Mouse (Mus musculus) heart, postnatal 36 days (tissue): ENCODE results near the gene Sap30bp. TPM values are rescaled to one million over a fixed set of nuclear protein-coding genes. Genes with fewer than 3 reads are reported as not detected.

ENCODE experiments used
- DNase-seq, 2 experiments: peaks; one replicate each; pipeline ENCODE4 v3.0.0; 2021 to 2022
- intact Hi-C: fragments of 180-260 bp; cut with DNase I; formaldehyde crosslinking; loops from one replicate; pipeline ENCODE4 v1.15.1; 2025
- total RNA-seq, 2 experiments: library from RNA; stranded (reverse); gene quantifications; 2 replicates each; pipeline ENCODE4 v1.2.3; 2021

Sap30bp gene
- total RNA-seq, 2 experiments from 2014 or later: 17.2 to 20.7 TPM

- DNase-seq: no peak
- intact Hi-C loops: no loop called here
Measured at GRCm38 (mm10) chr11:115997662-115998061, 64.6 kb downstream of the Sap30bp start.

GRCm38 (mm10) chr11:115999027-115999426 lies 65.9 kb downstream of the Sap30bp start:
- intact Hi-C loops: loop anchor here (1.0 kb wide), 1 partner anchor 60 kb away; no protein-coding TSS in a partner anchor
- no peak for DNase-seq

- intact Hi-C loops: loop anchor here (1.0 kb wide), 1 partner anchor 60 kb away; no protein-coding TSS in a partner anchor
- peak; percentile 69 to 82 for DNase-seq
Measured at GRCm38 (mm10) chr11:115999538-116000143, 66.6 kb downstream of the Sap30bp start.

DNA sequence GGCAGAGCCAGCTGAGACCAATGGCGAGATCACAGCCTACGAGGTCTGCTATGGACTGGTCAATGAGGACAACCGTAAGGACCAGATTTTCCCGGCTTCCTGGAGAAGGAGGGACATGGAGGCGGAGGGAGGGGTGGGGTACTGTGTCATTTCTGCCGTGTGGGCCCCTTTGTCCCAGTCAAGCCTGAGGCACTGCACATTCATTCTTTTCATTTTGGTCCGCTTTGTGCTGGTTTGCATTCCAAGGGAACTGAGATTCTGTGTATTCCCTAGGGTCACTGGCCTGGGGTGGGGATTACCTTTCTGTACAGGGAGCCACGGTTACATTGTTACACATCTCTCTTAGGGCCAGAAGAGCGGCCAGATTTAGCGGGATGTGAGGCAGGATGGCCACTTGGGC lies 67.5 kb downstream of the Sap30bp start:
- intact Hi-C loops: no loop called here

DNA sequence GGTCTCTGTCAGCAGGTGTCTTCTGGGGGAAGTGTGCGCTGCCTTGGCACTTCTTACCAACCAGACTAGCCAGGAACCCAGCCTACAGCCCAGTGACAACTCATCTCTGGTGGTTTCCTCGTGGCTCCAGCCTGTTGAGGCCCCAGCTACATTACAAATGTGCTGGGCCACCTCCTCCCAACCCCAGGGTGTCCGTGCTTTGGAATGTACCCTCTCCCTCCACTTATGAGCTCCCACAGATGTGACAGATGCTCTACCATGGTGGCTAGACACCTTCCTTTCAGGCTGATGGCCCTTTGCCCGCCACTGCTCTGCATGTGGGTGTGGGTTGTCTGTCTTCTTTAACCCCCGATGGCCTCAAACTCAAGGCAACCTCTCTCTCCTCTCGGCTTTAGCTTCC lies 68.6 kb downstream of the Sap30bp start:
- DNase-seq: no peak
- intact Hi-C loops: no loop called here

More for the DNA sequence above, 67.5 kb downstream of the Sap30bp start:
- no peak for DNase-seq

DNA sequence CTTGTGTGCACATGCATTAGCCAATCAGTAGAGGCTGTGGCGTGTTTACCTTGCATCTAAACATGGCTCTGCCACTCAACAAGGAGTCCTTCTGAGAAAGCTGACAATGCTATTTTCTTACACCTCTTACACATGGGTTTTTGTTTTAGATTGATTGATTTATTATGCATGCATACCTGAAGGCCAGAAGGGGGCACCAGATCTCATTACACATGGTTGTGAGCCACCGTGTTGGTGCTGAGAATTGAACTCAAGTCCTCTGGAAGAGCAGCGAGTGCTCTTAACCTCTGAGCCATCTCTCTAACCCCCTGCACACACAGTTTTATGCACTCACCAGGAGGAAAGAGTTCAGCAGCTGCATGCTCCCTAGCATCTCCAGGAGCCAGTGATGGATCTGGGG lies 69.8 kb downstream of the Sap30bp start:
- DNase-seq: no peak
- intact Hi-C loops: no loop called here

DNA sequence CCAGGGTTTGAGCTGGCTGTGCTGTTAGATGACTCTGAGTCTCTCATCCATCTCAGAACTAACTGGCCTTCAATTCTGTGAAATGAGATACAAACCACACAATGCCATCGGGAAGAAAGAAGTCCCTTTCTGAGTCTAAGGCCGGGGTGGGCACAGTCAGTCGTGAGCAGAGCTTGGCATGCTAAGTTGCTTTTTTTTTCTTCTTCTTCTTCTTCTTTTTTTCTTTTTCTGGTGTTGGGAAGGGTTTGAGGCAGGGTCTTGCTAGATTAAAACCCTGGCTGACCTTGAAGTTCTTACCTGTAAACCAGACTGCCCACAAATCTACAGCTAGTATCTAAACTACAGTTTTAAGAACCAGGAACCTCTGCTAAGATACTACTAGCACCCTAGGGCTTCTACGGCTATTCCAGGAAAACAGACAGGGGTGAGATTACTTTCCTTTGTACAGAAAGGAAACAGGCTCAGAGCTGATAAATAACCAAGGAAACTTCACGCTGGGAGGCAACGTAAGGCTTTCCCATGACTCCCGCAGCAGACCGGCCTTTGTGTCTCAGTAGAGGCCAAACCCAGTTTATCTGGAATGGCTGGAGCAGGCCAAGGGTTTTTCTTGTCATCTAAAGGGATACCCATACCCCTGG lies 71.2 kb downstream of the Sap30bp start:
- DNase-seq: no peak
- intact Hi-C loops: no loop called here

DNA sequence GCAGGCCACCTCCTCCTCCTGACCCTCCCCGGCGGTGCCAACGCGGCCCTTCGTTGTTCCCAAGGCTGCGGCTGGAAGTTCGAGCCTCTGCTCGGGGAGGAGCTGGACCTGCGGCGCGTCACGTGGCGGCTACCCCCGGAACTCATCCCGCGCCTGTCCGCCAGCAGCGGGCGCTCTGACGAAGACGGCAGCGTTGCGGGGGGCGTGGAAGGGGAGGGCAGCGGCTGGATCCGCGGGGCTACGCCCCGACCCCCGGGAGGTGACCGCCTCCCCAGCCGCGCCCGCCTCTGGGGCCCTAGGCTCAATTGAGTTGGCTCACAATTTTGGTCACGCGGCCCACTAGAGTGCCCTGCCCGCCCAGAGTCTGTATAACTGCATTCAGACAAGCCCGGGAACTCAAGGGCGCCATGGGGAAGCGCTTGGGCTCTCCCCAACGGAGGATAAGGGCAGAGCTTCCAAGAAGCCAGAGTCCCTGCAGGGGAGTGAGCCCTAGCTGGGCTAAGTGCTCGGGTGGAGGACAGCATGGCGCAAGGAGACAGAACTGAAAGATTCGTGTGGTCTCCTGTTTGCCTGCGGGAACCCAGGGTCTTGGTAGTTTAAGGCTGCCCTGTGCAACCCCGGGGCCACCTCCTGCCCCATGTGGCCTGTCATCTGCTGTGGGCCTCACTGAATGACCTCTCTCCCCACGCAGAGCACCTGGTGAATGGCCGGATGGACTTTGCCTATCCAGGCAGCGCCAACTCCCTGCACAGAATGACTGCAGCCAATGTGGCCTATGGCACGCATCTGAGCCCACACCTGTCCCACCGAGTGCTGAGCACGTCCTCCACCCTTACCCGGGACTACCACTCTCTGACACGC lies 72.0 kb downstream of the Sap30bp start:
- DNase-seq: peak; percentile 83 to 84
- intact Hi-C loops: no loop called here

GRCm38 (mm10) chr11:116005701-116006419 lies 72.8 kb downstream of the Sap30bp start:
- intact Hi-C loops: no loop called here
- no peak for DNase-seq

GRCm38 (mm10) chr11:116007095-116007850 lies 74.2 kb downstream of the Sap30bp start:
- intact Hi-C loops: no loop called here
- no peak for DNase-seq

DNA sequence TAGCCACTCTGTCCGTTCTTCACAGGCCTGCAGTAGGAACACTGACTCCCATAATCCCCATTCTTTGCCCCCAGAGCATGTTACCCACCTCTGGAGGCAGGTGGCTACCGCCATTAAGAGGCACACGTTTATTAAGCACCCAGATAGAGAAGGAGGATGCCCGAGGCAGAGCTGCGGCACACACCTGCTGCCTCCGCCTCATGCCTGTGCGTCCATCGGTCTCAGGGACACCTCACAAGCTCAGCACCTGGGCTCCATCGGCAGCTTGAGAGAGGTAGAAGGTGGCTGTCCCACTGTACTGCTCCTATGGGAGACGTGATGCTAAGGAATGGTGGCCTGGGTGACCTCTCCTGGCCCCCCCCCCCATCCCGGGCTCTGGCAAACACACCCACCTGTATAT lies 75.3 kb downstream of the Sap30bp start:
- no peak for DNase-seq
- intact Hi-C loops: no loop called here

DNA sequence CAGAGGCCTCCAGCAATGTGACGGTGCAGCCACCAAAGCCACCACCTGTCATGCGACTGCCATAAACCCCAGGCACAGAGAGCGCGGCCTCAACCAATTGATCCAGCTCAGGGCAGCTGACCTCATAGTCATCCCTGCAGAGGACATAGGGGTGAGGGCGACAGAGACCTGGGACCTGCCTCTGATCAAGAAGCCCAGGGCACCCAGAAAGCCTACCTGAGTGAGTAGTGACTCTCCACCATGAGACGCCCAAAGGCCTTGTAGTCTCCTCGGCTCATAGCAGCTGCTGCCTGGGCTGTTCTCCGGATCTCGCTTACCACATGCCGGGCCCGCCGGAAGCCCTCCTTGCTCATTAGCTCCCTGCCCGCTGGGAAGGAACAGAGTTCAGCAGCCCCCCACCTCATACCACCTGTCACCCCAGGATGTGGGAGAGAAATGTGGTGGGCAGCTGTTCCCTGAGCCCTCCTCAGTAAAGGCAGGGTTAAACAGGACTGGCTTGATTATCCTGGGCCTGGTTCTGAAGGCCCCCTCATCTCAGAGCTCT lies 75.8 kb downstream of the Sap30bp start:
- intact Hi-C loops: no loop called here
- no peak for DNase-seq

GRCm38 (mm10) chr11:116009661-116010060 lies 76.6 kb downstream of the Sap30bp start:
- no peak for DNase-seq
- intact Hi-C loops: no loop called here

DNA sequence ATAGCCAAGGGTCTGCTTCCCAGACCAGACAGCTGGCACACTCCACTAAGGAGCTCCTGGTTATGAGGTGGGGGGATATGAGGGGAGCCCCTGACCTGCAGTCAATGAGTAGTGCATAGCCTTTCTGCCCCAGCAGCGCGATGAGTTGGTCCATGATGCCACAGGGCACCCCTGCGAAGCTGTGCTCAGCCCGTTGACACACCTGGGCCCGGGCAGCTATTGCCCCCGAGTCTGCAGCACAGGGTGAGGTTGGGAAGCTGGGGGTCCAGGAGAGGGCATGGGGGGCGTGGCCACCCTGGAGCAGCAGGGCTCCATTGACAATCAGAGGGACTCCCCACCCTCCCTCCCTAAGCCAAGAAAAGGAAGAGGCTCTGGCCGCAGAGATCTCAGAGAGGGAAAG lies 77.1 kb downstream of the Sap30bp start:
- intact Hi-C loops: no loop called here
- DNase-seq: no peak

- intact Hi-C loops: no loop called here
Measured at GRCm38 (mm10) chr11:116010948-116011347, 77.9 kb downstream of the Sap30bp start.

GRCm38 (mm10) chr11:116011529-116012261 lies 78.6 kb downstream of the Sap30bp start:
- intact Hi-C loops: no loop called here

More at GRCm38 (mm10) chr11:116010948-116011347, 77.9 kb downstream of the Sap30bp start:
- no peak for DNase-seq

GRCm38 (mm10) chr11:116012262-116012947 lies 79.3 kb downstream of the Sap30bp start, which contains the start of gene Galk1:
Gene Galk1, minus strand, starts transcription at chr11:116012719.
- intact Hi-C loops: no loop called here

More at GRCm38 (mm10) chr11:116011529-116012261, 78.6 kb downstream of the Sap30bp start:
- no peak for DNase-seq

DNA sequence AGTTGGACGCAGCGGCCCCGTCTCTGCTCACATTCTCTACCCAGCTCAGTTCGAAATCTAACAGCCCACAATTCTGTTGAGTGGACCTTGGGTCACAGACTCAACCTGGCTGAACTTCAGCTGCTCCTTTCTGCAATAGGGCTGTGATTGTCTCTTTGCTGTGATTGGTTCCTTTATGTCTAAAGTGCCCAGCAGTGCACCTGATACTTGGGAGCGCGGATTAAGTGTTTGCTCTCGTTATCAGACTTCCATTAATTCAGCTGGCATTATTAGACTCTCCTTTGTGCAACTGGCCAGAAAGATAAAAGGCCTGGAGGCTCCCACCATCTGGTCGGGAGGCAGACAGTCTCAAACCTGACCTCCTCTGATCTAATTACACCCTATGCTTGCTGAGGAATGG lies 81.7 kb downstream of the Sap30bp start:
- no peak for DNase-seq
- intact Hi-C loops: no loop called here

More at GRCm38 (mm10) chr11:116012262-116012947, 79.3 kb downstream of the Sap30bp start, which contains the start of gene Galk1:
- DNase-seq: peak; percentile 86 to 87
